Mouse (Mus musculus): ENCODE measurements at regions not wholly inside any gene's neighbourhood (a gene's known extent, or its start where the extent isn't known, plus 50 kb on each side); places are given as distances from the start of the nearest gene placed in this dataset.
A peak's percentile ranks its signal among the peaks of the same experiment; 100 is the strongest.

DNA sequence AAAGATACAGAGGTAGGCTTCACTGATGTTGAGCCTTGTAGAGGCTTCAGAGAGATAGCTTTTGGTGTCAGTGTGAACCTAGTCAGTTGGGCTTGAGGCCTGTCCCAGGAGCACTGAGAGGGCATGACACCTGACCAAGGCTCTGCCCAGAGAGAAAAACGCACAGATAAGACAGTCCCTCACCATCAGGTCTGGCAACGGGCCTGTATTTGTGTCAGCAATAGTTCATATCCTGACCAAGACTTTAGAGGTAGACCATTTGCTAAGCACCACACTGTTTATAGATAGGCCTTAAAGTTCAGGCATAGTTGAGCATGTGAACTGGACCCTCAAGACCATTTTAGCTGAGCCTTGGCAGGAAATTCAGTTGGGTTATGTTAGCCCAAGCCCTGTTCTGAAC lies 60.4 kb upstream of the C2cd4b start:
- no peak for DNase-seq

DNA sequence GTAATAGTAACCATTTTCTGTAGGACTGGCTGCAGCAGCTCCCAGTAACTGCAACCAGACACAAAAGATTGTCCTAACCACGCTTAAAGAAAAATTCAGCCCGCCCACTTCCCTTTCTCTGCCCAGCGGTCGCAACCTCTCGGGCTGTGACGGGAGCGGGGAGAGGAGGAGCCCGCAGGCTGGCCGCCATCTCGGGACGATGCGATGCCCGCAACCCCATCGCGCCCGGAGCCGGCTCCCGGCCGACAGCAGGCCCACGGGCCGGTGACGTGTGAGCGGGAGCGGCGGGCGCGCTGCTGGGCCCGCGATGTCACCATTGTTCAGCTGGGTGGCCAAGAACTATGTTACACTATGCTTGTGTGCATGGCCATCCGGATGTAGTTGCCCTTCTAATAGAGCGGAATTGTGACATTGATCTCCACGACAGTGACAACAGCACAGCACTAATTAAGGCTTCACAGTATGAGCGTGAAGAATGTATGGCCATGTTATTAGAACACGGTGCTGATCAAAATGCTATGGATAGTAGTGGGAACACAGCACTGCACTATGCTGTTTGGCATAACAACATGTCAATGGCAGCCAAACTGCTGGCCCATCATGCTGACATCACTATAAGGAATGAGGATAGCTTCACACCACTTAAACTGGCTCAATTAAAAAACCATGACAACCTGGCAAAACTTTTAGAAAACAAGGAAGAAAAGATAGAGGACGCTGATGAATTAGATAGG lies 59.2 kb upstream of the C2cd4b start:
- peak; percentile 59 to 77 for DNase-seq

DNA sequence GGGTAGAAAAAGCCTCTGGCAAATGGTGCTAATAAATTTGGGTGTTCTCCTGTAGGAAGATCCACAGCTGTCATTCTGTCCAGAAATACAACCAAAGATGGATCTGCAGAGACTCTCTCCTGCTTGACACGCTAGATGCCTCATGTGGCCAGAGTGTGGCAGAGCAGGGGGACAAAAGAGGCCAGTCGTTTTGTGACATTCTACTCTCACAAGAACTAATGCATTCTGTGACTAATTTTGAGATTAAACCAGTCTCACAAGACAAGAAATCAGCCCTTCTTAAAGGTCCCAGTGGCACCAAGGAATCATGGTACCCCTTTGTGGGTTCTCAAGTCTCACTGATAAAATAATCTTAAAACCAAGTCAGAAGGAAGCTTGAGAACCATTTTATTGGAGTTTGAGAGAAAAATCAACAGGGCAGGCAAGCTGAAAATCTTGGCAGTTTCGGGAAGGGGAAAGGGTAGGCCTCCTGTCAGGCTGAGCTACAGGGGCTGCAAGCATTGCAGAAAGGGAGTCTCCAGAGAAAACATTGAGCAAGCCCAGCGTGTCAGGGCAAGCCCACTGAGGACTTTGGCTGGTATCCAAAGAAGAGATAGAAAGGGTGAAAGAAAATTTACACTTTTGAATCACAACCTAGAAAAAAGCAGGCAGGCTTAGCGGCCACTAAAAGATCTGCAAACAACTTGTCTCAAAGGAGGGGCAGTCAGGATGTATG lies 50.8 kb upstream of the C2cd4b start:
- no peak for DNase-seq

Data from adrenal gland, postnatal 36 days (tissue).